Mouse (Mus musculus): Measurements from ENCODE around the gene Zswim9. TPM values are rescaled to one million over a fixed set of nuclear protein-coding genes. Genes with fewer than 3 reads are reported as not detected.

Gene Zswim9
- 4.7 and 6.0 TPM in 2 replicates for polyA plus RNA-seq (2014; fragmentation: Nextera tagmentation; extraction: Ambion mirVana)

GRCm38 (mm10) chr7:13278308-13278891 lies at the start of gene Zswim9:
TSS of gene Zswim9 (minus strand) at chr7:13278721.
- Histone ChIP-seq H3K4me1 (replicated peaks; ENCODE audit: control insufficient read depth, insufficient read depth, low read length) (0 out of 2 replicates have a peak, but pooled peaks cover 4% of the 10 kb centered on the region), H3K27me3 (replicated peaks; ENCODE audit: control insufficient read depth, insufficient read depth, low read length) (no peaks in the 10 kb centered on the region), H3K27ac (ENCODE audit: low read depth) (peak within 1 kb of the TSS; percentile 68), H3K9ac (ENCODE audit: low read length) (peak within 1 kb of the TSS; percentile 72), H3K4me2 (ENCODE audit: low read length) (peak within 1 kb of the TSS; percentile 73), H3K4me3 (ENCODE audit: low read depth, low read length) (peak within 1 kb of the TSS; percentile 49), H3K36me3 (ENCODE audit: control insufficient read depth, insufficient read depth, low read length) (peaks cover 49% of the 10 kb centered on the region), H3K9me3 (ENCODE audit: control insufficient read depth, low read length) (no peaks in the 10 kb centered on the region)
- under 1% methylated on average over 39 of the region's 39 CpGs for WGBS
- DNase-seq (ENCODE audit: low spot score): peak; percentile 97
- ATAC-seq (replicated peaks; ENCODE audit: low FRiP score, low TSS enrichment, low read depth): peak; percentile 99

DNA sequence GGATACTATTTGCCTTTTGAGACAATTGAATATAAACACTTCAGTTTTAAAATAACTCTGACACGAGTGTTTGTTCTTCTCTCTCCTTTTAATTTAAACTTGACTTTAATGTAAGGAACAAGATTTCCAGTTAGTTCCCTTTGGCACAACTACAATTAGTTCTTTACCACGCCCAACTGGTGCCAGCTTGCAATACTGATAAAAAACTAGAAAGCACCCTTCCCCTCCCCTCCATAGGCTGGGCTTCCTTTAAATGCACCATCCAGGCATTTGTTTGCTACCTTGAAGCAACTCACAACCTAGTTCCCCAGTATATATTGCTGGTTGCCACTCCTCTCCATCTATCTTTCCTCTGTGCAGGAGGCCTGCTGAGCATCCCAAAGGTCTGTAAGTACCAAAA lies 45.8 kb upstream of the Zswim9 start, which contains the start of gene Pla2g4c:
Gene Pla2g4c (plus strand): TSS at position 340 of the 400 bp plus-strand sequence.
- Histone ChIP-seq H3K27me3 (replicated peaks; ENCODE audit: control insufficient read depth, insufficient read depth, low read length) (no peaks in the 10 kb centered on the region), H3K4me3 (ENCODE audit: low read depth, low read length) (no peak within 1 kb of the TSS), H3K27ac (ENCODE audit: low read depth) (no peak within 1 kb of the TSS), H3K4me2 (ENCODE audit: low read length) (no peak within 1 kb of the TSS), H3K9me3 (ENCODE audit: control insufficient read depth, low read length) (no peaks in the 10 kb centered on the region), H3K4me1 (replicated peaks; ENCODE audit: control insufficient read depth, insufficient read depth, low read length) (no peaks in the 10 kb centered on the region), H3K9ac (ENCODE audit: low read length) (no peak within 1 kb of the TSS), H3K36me3 (ENCODE audit: control insufficient read depth, insufficient read depth, low read length) (no peaks in the 10 kb centered on the region)
- ATAC-seq (replicated peaks; ENCODE audit: low FRiP score, low TSS enrichment, low read depth) (no peak), DNase-seq (ENCODE audit: low spot score) (no peak)
- WGBS: 73% methylated on average over 2 of the region's 2 CpGs

DNA sequence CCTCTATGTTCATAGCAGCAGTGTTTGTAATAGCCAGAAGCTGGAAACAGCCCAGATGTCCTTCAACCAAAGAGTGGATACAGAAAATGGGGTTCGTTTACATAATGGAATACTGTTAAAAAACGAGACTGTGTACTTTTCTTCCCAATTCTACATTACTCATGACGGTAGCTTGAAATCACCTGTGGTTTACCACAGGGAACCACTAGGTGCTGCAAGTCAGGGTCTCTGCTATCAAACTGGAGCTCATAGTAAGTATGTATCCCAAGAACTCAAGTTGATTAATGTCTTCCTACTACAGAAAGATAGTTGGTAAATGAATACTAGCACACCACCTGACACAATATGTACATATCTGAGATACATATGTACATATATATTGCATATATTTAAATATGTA lies 42.9 kb upstream of the Zswim9 start:
- WGBS: 87% methylated on average over 3 of the region's 3 CpGs
- Histone ChIP-seq H3K4me3 (ENCODE audit: low read depth, low read length) (no peak overlapping the region), H3K4me2 (ENCODE audit: low read length) (no peak overlapping the region), H3K27me3 (replicated peaks; ENCODE audit: control insufficient read depth, insufficient read depth, low read length) (no peaks in the 10 kb centered on the region), H3K9ac (ENCODE audit: low read length) (no peak overlapping the region), H3K4me1 (replicated peaks; ENCODE audit: control insufficient read depth, insufficient read depth, low read length) (no peaks in the 10 kb centered on the region), H3K9me3 (ENCODE audit: control insufficient read depth, low read length) (no peaks in the 10 kb centered on the region), H3K27ac (ENCODE audit: low read depth) (no peak overlapping the region), H3K36me3 (ENCODE audit: control insufficient read depth, insufficient read depth, low read length) (no peaks in the 10 kb centered on the region)
- DNase-seq (ENCODE audit: low spot score) (no peak), ATAC-seq (replicated peaks; ENCODE audit: low FRiP score, low TSS enrichment, low read depth) (no peak)

DNA sequence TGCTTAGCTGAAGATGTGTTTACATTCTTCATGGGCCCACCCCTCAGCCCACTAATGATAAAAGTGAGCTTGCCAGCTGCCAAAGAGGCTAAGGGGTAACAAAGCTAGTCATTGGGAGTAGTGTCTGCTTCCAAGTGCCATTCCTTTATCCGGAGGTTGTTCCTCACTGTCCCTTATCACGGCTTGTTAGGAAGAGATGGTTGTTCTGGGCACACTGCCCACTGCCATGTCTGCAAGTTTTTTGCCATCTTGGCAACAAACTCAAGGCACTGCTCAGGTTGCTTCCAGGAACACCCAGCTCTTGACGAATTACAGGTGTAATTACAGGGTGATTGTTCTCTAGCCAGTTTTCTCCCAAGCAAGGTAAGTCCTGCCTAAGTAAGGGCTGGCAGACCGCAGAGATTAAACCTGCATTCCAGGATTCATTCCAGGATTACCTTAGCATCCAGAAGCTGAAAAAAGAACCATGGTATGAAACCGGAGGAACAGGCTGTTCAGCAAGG lies 35.6 kb upstream of the Zswim9 start:
- Histone ChIP-seq H3K27ac (ENCODE audit: low read depth) (no peak overlapping the region), H3K4me3 (ENCODE audit: low read depth, low read length) (no peak overlapping the region), H3K9me3 (ENCODE audit: control insufficient read depth, low read length) (no peaks in the 10 kb centered on the region), H3K9ac (ENCODE audit: low read length) (no peak overlapping the region), H3K36me3 (ENCODE audit: control insufficient read depth, insufficient read depth, low read length) (peaks cover 36% of the 10 kb centered on the region), H3K4me2 (ENCODE audit: low read length) (no peak overlapping the region), H3K27me3 (replicated peaks; ENCODE audit: control insufficient read depth, insufficient read depth, low read length) (no peaks in the 10 kb centered on the region), H3K4me1 (replicated peaks; ENCODE audit: control insufficient read depth, insufficient read depth, low read length) (no peaks in the 10 kb centered on the region)
- ATAC-seq (replicated peaks; ENCODE audit: low FRiP score, low TSS enrichment, low read depth) (no peak), DNase-seq (ENCODE audit: low spot score) (no peak)
- WGBS: 77% methylated on average over 5 of the region's 5 CpGs

DNA sequence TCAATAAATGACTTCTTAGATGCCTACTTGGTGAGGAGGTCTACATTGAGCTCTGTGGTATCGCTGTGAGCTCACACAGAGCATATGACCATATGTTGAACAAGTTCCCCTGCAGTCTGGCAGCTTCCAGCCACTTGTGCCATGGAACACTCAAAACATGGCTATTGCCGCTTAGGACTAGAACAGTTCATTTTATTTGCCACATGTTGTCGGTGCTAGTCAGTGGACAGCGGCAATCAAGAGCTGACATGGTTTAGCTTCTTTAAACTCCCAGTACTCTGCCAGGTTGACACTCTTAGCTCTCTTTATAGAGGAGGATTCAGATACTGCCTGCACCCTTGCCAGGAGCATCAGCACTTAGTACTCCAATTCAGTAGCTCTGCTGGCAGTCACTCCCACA lies 32.9 kb upstream of the Zswim9 start:
- Histone ChIP-seq H3K9me3 (ENCODE audit: control insufficient read depth, low read length) (no peaks in the 10 kb centered on the region), H3K4me2 (ENCODE audit: low read length) (no peak overlapping the region), H3K4me3 (ENCODE audit: low read depth, low read length) (no peak overlapping the region), H3K27ac (ENCODE audit: low read depth) (no peak overlapping the region), H3K27me3 (replicated peaks; ENCODE audit: control insufficient read depth, insufficient read depth, low read length) (no peaks in the 10 kb centered on the region), H3K36me3 (ENCODE audit: control insufficient read depth, insufficient read depth, low read length) (peaks cover 64% of the 10 kb centered on the region), H3K9ac (ENCODE audit: low read length) (no peak overlapping the region), H3K4me1 (replicated peaks; ENCODE audit: control insufficient read depth, insufficient read depth, low read length) (no peaks in the 10 kb centered on the region)
- no peak for ATAC-seq (replicated peaks; ENCODE audit: low FRiP score, low TSS enrichment, low read depth)
- 95% methylated on average over 4 of the region's 4 CpGs for WGBS
- no peak for DNase-seq (ENCODE audit: low spot score)

DNA sequence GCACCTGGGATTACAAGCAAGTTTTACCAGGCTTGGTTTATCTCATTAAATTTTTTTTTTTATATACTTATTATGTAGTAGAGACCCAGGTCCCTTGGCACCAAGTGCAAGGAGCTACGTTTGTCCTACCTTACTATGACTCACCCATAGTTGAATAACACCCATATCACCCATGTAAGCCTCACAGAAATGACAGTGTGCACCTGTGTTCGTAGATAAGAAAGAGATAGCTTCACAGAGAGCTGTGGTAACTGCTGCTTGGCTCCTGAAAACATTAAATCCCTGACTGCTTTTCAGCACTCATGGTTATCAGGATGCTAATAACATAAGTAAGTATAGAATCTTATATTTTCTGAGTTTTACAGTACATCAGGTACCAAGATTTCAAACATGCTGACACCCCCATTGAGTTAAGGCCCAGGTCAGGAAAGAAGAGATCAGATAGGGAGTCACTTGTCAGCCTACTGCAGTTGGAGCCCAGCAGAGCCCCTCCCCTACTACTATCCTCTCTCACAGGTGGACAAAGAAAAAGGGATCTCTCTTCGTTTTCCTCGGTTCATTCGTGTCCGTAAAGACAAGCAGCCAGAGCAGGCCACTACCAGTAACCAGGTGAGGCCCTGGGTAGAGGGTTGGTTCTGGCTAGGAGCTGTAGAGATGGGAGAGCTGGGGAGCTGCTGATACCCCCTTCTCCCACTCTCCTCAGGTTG lies 32.1 kb upstream of the Zswim9 start:
- ATAC-seq (replicated peaks; ENCODE audit: low FRiP score, low TSS enrichment, low read depth) (no peak), DNase-seq (ENCODE audit: low spot score) (no peak)
- Histone ChIP-seq H3K36me3 (ENCODE audit: control insufficient read depth, insufficient read depth, low read length) (peaks cover 71% of the 10 kb centered on the region), H3K4me1 (replicated peaks; ENCODE audit: control insufficient read depth, insufficient read depth, low read length) (no peaks in the 10 kb centered on the region), H3K27ac (ENCODE audit: low read depth) (no peak overlapping the region), H3K9me3 (ENCODE audit: control insufficient read depth, low read length) (no peaks in the 10 kb centered on the region), H3K4me3 (ENCODE audit: low read depth, low read length) (no peak overlapping the region), H3K9ac (ENCODE audit: low read length) (no peak overlapping the region), H3K4me2 (ENCODE audit: low read length) (no peak overlapping the region), H3K27me3 (replicated peaks; ENCODE audit: control insufficient read depth, insufficient read depth, low read length) (no peaks in the 10 kb centered on the region)
- 86% methylated on average over 6 of the region's 6 CpGs for WGBS

DNA sequence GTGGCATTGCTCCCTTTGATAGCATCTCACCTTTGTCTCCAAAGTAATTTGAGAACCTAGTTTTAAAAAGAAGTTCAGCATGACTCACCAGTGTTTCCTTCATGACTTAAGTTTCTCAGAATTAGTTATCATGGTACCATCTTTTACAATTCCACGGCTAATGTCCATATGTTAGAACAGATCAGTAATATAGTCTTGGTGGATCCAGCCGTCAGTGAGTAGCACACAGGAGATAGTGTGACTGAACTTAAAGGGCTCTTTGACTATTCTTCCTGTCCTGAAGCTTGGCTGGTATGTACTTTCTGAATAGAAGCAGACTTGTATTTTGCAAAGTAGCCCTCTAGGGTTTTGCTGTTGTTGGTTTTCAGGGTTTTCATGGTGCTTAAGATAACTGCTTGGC lies 30.9 kb upstream of the Zswim9 start:
- no peak for ATAC-seq (replicated peaks; ENCODE audit: low FRiP score, low TSS enrichment, low read depth)
- Histone ChIP-seq H3K27me3 (replicated peaks; ENCODE audit: control insufficient read depth, insufficient read depth, low read length) (no peaks in the 10 kb centered on the region), H3K4me2 (ENCODE audit: low read length) (no peak overlapping the region), H3K9me3 (ENCODE audit: control insufficient read depth, low read length) (no peaks in the 10 kb centered on the region), H3K4me3 (ENCODE audit: low read depth, low read length) (no peak overlapping the region), H3K9ac (ENCODE audit: low read length) (no peak overlapping the region), H3K27ac (ENCODE audit: low read depth) (no peak overlapping the region), H3K4me1 (replicated peaks; ENCODE audit: control insufficient read depth, insufficient read depth, low read length) (no peaks in the 10 kb centered on the region), H3K36me3 (ENCODE audit: control insufficient read depth, insufficient read depth, low read length) (peaks cover 83% of the 10 kb centered on the region)
- 92% methylated on average over 2 of the region's 2 CpGs for WGBS
- DNase-seq (ENCODE audit: low spot score): no peak

GRCm38 (mm10) chr7:13303372-13303771 lies 24.9 kb upstream of the Zswim9 start:
- Histone ChIP-seq H3K9ac (ENCODE audit: low read length) (no peak overlapping the region), H3K27ac (ENCODE audit: low read depth) (no peak overlapping the region), H3K9me3 (ENCODE audit: control insufficient read depth, low read length) (no peaks in the 10 kb centered on the region), H3K36me3 (ENCODE audit: control insufficient read depth, insufficient read depth, low read length) (peaks cover 99% of the 10 kb centered on the region), H3K4me2 (ENCODE audit: low read length) (no peak overlapping the region), H3K4me3 (ENCODE audit: low read depth, low read length) (no peak overlapping the region), H3K27me3 (replicated peaks; ENCODE audit: control insufficient read depth, insufficient read depth, low read length) (no peaks in the 10 kb centered on the region), H3K4me1 (replicated peaks; ENCODE audit: control insufficient read depth, insufficient read depth, low read length) (no peaks in the 10 kb centered on the region)
- DNase-seq (ENCODE audit: low spot score) (no peak), ATAC-seq (replicated peaks; ENCODE audit: low FRiP score, low TSS enrichment, low read depth) (no peak)

- Histone ChIP-seq H3K9ac (ENCODE audit: low read length) (no peak overlapping the region), H3K4me3 (ENCODE audit: low read depth, low read length) (no peak overlapping the region), H3K27me3 (replicated peaks; ENCODE audit: control insufficient read depth, insufficient read depth, low read length) (no peaks in the 10 kb centered on the region), H3K4me1 (replicated peaks; ENCODE audit: control insufficient read depth, insufficient read depth, low read length) (no peaks in the 10 kb centered on the region), H3K9me3 (ENCODE audit: control insufficient read depth, low read length) (no peaks in the 10 kb centered on the region), H3K27ac (ENCODE audit: low read depth) (no peak overlapping the region), H3K36me3 (ENCODE audit: control insufficient read depth, insufficient read depth, low read length) (peaks cover 97% of the 10 kb centered on the region), H3K4me2 (ENCODE audit: low read length) (no peak overlapping the region)
- ATAC-seq (replicated peaks; ENCODE audit: low FRiP score, low TSS enrichment, low read depth) (no peak), DNase-seq (ENCODE audit: low spot score) (no peak)
- 81% methylated on average over 2 of the region's 2 CpGs for WGBS
Observed at GRCm38 (mm10) chr7:13302780-13303179, 24.3 kb upstream of the Zswim9 start.
